Mouse (Mus musculus) retina, postnatal 7 days (tissue): ENCODE measurements around the gene Ankrd28.
"Not testable (repeated sequence)": the region's sequence is repeated elsewhere in the genome, so short reads cannot be mapped to it uniquely, and the experiment has no call there.

Experiments used
- DNase-seq: peaks from one replicate; pipeline ENCODE4 v3.0.0-alpha.2; 2012; ENCODE audit warnings: low read depth, low spot score

Ankrd28 gene

GRCm38 (mm10) chr14:31830571-31831369 is at the start of gene Ankrd28:
Gene Ankrd28, minus strand, starts transcription at chr14:31830651.
- peak; percentile 91 for DNase-seq

GRCm38 (mm10) chr14:31879456-31879855 is 49.0 kb upstream of the Ankrd28 start:
- no peak for DNase-seq

DNA sequence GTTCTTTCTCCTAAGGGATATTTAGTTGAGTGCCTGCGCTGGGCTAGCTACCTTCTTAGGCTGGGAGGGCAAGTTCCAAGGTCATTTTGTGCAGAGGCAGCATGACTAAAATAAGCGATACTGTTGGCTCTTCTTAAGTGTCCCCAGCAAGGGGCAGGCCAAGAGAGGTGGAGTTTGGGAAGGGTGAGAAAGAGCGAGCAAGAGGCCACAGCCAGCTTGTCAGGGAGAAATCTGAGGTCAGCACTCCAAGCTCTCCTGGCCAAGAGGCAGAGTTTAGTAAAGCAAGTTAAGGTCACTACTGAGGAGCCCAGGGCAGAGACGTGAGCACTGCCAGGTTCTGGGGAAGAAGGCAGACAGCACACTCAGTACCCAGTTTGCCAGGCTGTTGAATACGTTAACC is 41.7 kb upstream of the Ankrd28 start:
- no peak for DNase-seq

- DNase-seq: no peak
Observed at GRCm38 (mm10) chr14:31870436-31870835, 40.0 kb upstream of the Ankrd28 start.

DNA sequence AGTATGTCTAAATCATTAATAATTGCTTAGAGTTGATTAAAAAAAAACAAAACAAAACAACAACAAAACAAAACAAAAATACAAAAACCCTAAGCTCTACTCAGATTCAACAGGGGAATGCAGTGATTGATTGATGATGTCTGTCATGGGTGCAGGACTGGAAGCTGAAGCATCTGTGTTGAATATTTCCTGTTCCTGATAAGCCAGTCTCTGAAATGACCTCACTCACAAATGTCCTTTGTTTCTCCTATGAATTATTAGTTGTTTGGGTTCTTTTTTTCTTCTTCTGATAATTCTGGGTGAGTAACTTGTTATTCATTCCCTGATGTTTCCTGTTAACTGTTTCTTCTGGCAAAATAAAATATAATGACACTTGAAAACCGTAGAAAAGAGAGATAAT is 38.1 kb upstream of the Ankrd28 start:
- DNase-seq: no peak

DNA sequence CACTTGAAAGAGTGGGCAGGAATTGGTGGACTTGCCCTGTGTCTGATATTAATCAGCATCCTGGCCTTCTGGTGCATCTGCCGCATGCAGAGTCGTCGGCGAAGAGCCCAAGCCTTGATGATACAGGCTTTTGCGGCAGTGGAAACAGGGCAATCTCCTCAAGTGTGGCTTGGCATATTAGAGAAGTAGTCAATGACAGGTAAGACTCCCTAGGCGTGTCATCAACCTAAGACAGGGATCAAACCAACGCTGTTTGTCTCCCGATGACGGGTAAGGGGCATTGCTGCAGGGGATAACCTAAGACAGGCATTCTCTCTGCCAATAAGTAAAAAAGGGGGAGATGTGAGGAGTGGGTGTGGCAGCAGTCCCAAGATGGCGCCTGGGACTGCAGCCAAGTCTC is 35.9 kb upstream of the Ankrd28 start:
- not testable (repeated sequence) for DNase-seq

GRCm38 (mm10) chr14:31858679-31859078 is 28.2 kb upstream of the Ankrd28 start:
- DNase-seq: no peak

DNA sequence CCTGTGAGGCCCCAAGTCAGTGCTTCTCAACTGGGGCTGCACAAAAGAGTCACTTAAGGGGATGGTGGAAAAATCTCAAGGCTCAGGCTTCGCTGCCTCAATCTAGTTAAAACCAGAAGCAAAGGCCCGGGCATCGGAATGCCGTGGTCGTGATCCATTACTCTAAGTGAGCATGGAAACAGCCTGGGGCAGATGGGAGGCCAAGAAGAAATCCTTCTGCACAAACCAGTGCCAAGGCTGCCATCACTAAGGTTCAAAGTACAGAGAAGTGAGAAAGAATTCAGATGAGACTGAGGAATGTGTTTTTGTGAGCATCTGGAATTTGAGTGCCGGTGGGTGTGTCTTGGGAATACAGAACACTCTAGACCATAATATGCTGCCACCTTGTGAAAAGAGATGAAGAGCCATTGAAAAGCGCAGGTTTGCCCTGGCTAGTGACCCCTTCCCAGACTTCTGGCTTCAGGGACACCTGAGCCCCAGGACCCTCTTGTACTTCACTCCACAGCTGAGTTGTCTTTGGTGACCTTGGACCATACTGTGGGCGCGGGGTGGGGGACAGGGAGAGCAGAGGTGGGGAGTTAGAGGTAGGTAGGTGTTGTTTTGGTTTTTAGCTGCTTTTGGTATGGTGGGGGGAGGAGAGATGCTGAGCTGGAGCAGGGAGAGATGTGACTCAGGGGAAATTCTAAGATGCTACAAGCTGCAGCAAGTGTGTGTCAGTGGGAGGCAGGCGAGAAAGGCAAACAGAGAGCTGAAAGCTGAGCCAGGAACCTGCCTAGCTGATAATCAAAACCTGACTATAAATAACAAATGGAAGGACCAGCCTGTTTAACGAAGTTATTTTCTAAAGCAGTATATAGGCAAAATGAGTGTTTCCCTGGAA is 26.9 kb upstream of the Ankrd28 start:
- DNase-seq: no peak

DNA sequence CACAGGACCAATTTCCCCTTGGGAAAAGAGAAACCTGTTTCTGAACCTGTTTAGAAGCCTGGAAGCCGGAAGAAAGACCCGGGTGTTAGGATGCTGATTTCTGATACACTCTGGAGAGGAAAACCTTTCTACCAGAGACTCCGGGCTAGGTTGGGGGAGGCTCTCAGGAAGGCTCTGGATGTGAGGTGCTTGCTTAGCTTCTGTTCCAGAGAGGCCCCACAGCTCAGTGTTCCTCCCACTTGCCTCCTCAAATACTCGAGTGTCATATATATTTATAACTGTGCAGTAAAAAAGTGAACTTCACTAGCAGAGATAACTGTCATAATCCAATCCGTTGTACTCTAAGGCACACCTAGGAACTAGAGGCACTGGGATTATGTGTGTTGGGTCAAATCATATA is 25.6 kb upstream of the Ankrd28 start:
- no peak for DNase-seq

GRCm38 (mm10) chr14:31854667-31855066 is 24.2 kb upstream of the Ankrd28 start:
- DNase-seq: no peak

- DNase-seq: no peak
Observed at GRCm38 (mm10) chr14:31843571-31843970, 13.1 kb upstream of the Ankrd28 start.

- no peak for DNase-seq
Observed at GRCm38 (mm10) chr14:31832022-31832421, 1.6 kb upstream of the Ankrd28 start.

- DNase-seq: no peak
Observed at GRCm38 (mm10) chr14:31831370-31831712, 890 bp upstream of the Ankrd28 start.

DNA sequence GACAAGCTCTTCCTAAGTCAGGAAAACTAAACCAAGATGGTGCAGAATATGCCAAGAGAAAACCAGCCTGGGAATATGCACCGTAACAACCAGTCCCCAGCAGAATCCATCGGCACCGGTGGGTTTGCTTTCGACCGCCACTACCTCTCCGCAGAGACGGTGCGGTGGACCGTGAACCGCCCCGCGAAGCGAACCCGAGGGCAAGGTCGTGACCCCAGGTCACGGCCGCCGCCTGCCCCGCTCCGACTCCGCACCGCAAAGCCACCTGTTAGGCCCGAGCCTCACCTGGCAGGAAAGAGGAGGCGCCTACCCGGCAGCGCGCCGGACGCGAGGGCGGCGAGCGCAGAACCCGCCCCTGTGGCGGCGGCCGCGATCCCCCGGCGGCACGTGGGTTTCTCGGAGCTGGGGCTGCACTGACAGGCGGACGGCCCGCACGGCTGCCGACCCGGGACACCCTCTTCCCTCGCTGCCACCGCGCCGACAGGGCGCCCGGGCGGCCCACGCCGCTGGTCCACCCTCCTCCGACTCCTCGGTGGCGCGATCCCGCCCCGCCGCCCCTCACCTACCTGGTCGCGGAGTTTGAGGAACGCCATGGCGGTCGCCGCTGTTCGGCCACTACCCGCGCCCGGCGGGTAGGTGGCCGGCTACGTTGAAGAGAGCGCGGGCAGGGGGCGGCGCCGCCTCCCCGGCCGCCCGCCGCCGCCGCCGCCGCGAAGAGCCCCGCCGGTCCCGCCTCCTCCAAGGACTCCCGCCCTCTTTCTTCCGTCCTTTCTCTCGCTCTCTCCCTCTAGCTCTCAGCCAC is 489 bp downstream of the Ankrd28 start:
- DNase-seq: peak; percentile 32

GRCm38 (mm10) chr14:31827221-31827620 is 3.2 kb downstream of the Ankrd28 start:
- DNase-seq: no peak

DNA sequence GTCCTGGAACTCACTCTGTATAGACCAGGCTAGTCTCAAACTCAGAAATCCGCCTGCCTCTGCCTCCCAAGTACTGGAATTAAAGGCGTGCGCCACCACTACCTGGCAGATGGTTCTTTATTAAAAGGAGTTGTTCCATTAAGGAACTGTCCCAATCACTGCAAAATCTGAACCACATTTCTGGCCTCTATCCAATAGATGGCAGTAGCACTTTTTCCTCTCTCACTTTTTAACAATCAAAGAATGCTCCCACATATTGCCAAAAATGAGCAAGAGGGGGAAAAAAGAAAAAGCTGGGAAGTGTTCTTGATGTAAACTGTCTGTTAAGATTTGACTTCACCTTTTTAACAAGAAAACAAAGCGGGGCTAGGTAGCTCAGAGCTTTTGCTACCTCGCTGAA is 20.5 kb downstream of the Ankrd28 start:
- DNase-seq: no peak

DNA sequence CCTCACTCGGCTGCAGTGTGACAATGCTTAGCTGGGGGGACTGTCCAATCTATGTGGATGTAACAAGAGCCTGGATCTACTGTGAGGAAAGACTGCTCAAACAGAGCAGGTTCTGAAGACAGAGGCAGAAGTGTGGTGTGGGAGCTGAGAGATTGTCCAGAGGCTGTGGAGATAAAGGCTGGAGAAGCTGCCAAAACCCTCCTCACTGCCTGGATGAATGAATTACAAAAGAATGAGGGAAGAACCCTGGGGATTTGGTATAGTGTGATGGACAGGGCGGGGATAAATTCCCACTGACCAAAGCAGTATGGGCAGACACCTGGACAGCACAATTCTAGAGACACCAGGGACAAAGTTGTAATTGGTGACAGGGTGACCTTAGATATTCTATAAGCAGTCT is 26.7 kb downstream of the Ankrd28 start:
- DNase-seq: no peak

GRCm38 (mm10) chr14:31800976-31801375 is 29.5 kb downstream of the Ankrd28 start:
- DNase-seq: no peak

DNA sequence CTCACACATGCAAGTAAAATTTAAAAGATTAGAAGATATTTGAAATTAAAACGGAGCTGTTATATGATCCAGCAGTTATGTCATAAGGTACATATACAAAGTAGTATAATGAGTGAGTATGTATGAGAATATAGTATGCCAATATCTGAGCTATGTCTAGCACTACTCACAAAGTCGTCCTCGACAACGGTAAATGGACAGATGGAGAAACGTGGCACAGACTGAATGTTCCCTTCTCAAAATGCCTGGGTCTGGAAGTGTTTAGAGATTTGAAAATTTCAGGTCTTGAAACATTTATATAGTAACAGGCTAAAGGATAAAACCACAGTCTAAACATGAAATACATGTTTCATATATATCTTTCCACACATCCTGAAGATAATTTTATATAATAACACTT is 30.0 kb downstream of the Ankrd28 start:
- no peak for DNase-seq

GRCm38 (mm10) chr14:31798937-31799336 is 31.5 kb downstream of the Ankrd28 start:
- no peak for DNase-seq

DNA sequence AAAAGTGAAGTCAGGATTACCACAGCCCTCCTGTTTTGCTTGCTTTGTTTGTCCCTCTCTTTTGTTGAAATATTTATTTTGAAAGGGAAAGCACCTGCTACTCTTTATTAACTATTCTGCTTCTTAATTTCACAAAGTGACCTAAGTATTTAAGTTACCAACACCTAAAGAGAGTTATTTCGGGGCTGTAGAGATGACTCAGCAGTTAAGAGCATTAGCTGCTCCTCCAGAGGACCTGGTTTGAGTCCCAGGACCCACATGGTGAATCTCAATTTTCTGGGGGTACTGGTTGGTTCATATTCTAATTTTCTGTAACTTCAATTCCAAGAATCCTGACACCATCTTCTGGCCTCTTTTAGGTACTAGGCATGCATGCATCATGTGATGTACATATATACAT is 34.9 kb downstream of the Ankrd28 start:
- DNase-seq: no peak

- no peak for DNase-seq
Observed at GRCm38 (mm10) chr14:31794776-31795126, 35.7 kb downstream of the Ankrd28 start.
